Mouse (Mus musculus) cerebellum, adult 2 months (tissue): ENCODE results near the gene Vax2.

Experiments used
- CTCF ChIP-seq: fragments of 200-500 bp; IDR thresholded peaks from 2 replicates; pipeline ENCODE4 v1.5.1; 2011; ENCODE audit warnings: low read depth, mild to moderate bottlenecking, control low read depth, low read length, moderate library complexity, borderline replicate concordance; ENCODE audit not compliant: insufficient read depth
- POLR2A ChIP-seq: fragments of 200-500 bp; IDR thresholded peaks from 2 replicates; pipeline ENCODE4 v1.6.1; 2011; ENCODE audit warnings: low read length, control low read depth, borderline replicate concordance; ENCODE audit not compliant: insufficient read depth

DNA sequence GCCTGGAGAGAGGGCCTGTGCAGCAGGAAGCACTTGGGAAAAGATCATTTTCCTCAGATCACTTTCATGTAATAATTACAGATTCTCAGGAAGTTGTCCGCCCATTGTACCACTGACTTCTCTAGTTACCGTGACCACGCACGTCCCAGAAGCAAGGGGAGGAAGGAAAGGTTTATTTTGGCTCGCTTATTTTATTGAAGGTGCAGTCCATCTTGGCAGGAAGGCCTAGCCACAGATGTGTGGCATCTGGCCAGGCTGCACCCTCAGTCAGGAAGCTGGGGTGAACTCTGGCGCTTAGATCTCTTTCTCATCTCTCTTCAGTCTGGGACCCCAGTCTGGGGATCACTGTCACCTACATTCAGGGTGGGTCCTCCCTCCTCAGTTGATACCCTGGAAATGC is 27.5 kb downstream of the Vax2 start:
- no peak for TF ChIP-seq POLR2A
- TF ChIP-seq CTCF: no peak
